Mouse (Mus musculus): Measurements from ENCODE around the gene Sowahd. TPM values are rescaled to one million over a fixed set of nuclear protein-coding genes. Genes with fewer than 3 reads are reported as not detected.

Sowahd gene
- polyA plus RNA-seq (2015; fragmentation: Nextera tagmentation; extraction: Ambion mirVana) = not detected in 2 replicates

GRCm38 (mm10) chrX:37048066-37048889 lies at the start of gene Sowahd:
Gene Sowahd (plus strand): TSS chrX:37048845.
- H3K9ac ChIP-seq = peak within 1 kb of the TSS; percentile 54
- no peaks in the 10 kb centered on the region for H3K9me3 ChIP-seq (replicated peaks)
- no peak for ATAC-seq
- peaks cover 10% of the 10 kb centered on the region for H3K4me1 ChIP-seq
- H3K36me3 ChIP-seq (ENCODE audit: poor library complexity, severe bottlenecking) = no peaks in the 10 kb centered on the region
- WGBS = 17% methylated on average over 32 of the region's 38 CpGs
- H3K27me3 ChIP-seq = peaks cover 53% of the 10 kb centered on the region
- no peak within 1 kb of the TSS for H3K27ac ChIP-seq
- H3K4me3 ChIP-seq = peak within 1 kb of the TSS; percentile 38
- peak within 1 kb of the TSS; percentile 70 for H3K4me2 ChIP-seq

- no peak overlapping the region for H3K4me3 ChIP-seq
These were observed 34.8 kb upstream of the Sowahd start for GRCm38 (mm10) chrX:37013870-37014269.

GRCm38 (mm10) chrX:37018150-37018654 lies 30.4 kb upstream of the Sowahd start:
- H3K4me3 ChIP-seq = no peak overlapping the region
- H3K27me3 ChIP-seq = no peaks in the 10 kb centered on the region
- H3K9ac ChIP-seq = no peak overlapping the region
- H3K27ac ChIP-seq = no peak overlapping the region
- no peaks in the 10 kb centered on the region for H3K9me3 ChIP-seq (replicated peaks)
- ATAC-seq = no peak
- no peaks in the 10 kb centered on the region for H3K4me1 ChIP-seq
- WGBS = 87% methylated on average over 9 of the region's 9 CpGs
- no peaks in the 10 kb centered on the region for H3K36me3 ChIP-seq (ENCODE audit: poor library complexity, severe bottlenecking)
- H3K4me2 ChIP-seq = no peak overlapping the region

More at GRCm38 (mm10) chrX:37013870-37014269, 34.8 kb upstream of the Sowahd start:
- H3K4me2 ChIP-seq = no peak overlapping the region
- no peaks in the 10 kb centered on the region for H3K4me1 ChIP-seq
- no peaks in the 10 kb centered on the region for H3K27me3 ChIP-seq
- no peaks in the 10 kb centered on the region for H3K36me3 ChIP-seq (ENCODE audit: poor library complexity, severe bottlenecking)
- no peak overlapping the region for H3K9ac ChIP-seq
- no peak overlapping the region for H3K27ac ChIP-seq
- WGBS = 80% methylated on average over 5 of the region's 5 CpGs
- H3K9me3 ChIP-seq (replicated peaks) = no peaks in the 10 kb centered on the region
- no peak for ATAC-seq

GRCm38 (mm10) chrX:37019045-37019444 lies 29.6 kb upstream of the Sowahd start:
- Histone ChIP-seq H3K4me2 (no peak overlapping the region), H3K36me3 (ENCODE audit: poor library complexity, severe bottlenecking) (no peaks in the 10 kb centered on the region), H3K27ac (no peak overlapping the region)

GRCm38 (mm10) chrX:37022690-37023089 lies 26.0 kb upstream of the Sowahd start:
- Histone ChIP-seq H3K4me3 (no peak overlapping the region), H3K9ac (no peak overlapping the region), H3K27me3 (no peaks in the 10 kb centered on the region), H3K4me2 (no peak overlapping the region), H3K27ac (no peak overlapping the region), H3K9me3 (replicated peaks) (no peaks in the 10 kb centered on the region), H3K36me3 (ENCODE audit: poor library complexity, severe bottlenecking) (no peaks in the 10 kb centered on the region), H3K4me1 (no peaks in the 10 kb centered on the region)
- ATAC-seq = no peak
- WGBS = 16% methylated on average over 3 of the region's 3 CpGs

More at GRCm38 (mm10) chrX:37019045-37019444, 29.6 kb upstream of the Sowahd start:
- Histone ChIP-seq H3K27me3 (no peaks in the 10 kb centered on the region), H3K4me3 (no peak overlapping the region), H3K4me1 (no peaks in the 10 kb centered on the region), H3K9me3 (replicated peaks) (no peaks in the 10 kb centered on the region), H3K9ac (no peak overlapping the region)
- no peak for ATAC-seq
- WGBS = 63% methylated on average over 3 of the region's 3 CpGs

- no peak overlapping the region for H3K4me2 ChIP-seq
- H3K4me3 ChIP-seq = no peak overlapping the region
- no peaks in the 10 kb centered on the region for H3K36me3 ChIP-seq (ENCODE audit: poor library complexity, severe bottlenecking)
- H3K27ac ChIP-seq = no peak overlapping the region
- H3K9ac ChIP-seq = no peak overlapping the region
- no peaks in the 10 kb centered on the region for H3K27me3 ChIP-seq
- ATAC-seq = no peak
- H3K9me3 ChIP-seq (replicated peaks) = no peaks in the 10 kb centered on the region
- 77% methylated on average over 10 of the region's 10 CpGs for WGBS
- H3K4me1 ChIP-seq = no peaks in the 10 kb centered on the region
These were observed 24.9 kb upstream of the Sowahd start for GRCm38 (mm10) chrX:37023652-37024309.

- Histone ChIP-seq H3K9ac (no peak overlapping the region), H3K9me3 (replicated peaks) (no peaks in the 10 kb centered on the region), H3K27ac (no peak overlapping the region), H3K36me3 (ENCODE audit: poor library complexity, severe bottlenecking) (no peaks in the 10 kb centered on the region), H3K4me3 (no peak overlapping the region), H3K4me1 (no peaks in the 10 kb centered on the region), H3K27me3 (no peaks in the 10 kb centered on the region), H3K4me2 (no peak overlapping the region)
- no peak for ATAC-seq
- 55% methylated on average over 3 of the region's 3 CpGs for WGBS
These were observed 20.3 kb upstream of the Sowahd start for GRCm38 (mm10) chrX:37028378-37028777.

GRCm38 (mm10) chrX:37042726-37043125 lies 5.9 kb upstream of the Sowahd start:
- 18% methylated on average over 9 of the region's 9 CpGs for WGBS
- ATAC-seq = no peak
- H3K9me3 ChIP-seq (replicated peaks) = no peaks in the 10 kb centered on the region

GRCm38 (mm10) chrX:37048890-37049823 lies 512 bp downstream of the Sowahd start:
- peaks cover 10% of the 10 kb centered on the region for H3K4me1 ChIP-seq
- H3K4me3 ChIP-seq = peak overlapping the region; percentile 38
- peak overlapping the region; percentile 54 for H3K9ac ChIP-seq
- WGBS = 18% methylated on average over 66 of the region's 70 CpGs
- H3K27me3 ChIP-seq = peaks cover 53% of the 10 kb centered on the region
- peak; percentile 21; the same call in 1 of the 2 replicates for ATAC-seq
- H3K9me3 ChIP-seq (replicated peaks) = no peaks in the 10 kb centered on the region
- no peaks in the 10 kb centered on the region for H3K36me3 ChIP-seq (ENCODE audit: poor library complexity, severe bottlenecking)
- H3K4me2 ChIP-seq = peak overlapping the region; percentile 70
- no peak overlapping the region for H3K27ac ChIP-seq

More at GRCm38 (mm10) chrX:37042726-37043125, 5.9 kb upstream of the Sowahd start:
- Histone ChIP-seq H3K4me2 (no peak overlapping the region), H3K4me3 (no peak overlapping the region), H3K36me3 (ENCODE audit: poor library complexity, severe bottlenecking) (no peaks in the 10 kb centered on the region), H3K4me1 (no peaks in the 10 kb centered on the region), H3K27me3 (peaks cover 19% of the 10 kb centered on the region), H3K9ac (no peak overlapping the region), H3K27ac (no peak overlapping the region)

- Histone ChIP-seq H3K4me2 (no peak overlapping the region), H3K27ac (no peak overlapping the region), H3K4me3 (no peak overlapping the region), H3K4me1 (no peaks in the 10 kb centered on the region), H3K9ac (no peak overlapping the region), H3K9me3 (replicated peaks) (no peaks in the 10 kb centered on the region), H3K27me3 (no peaks in the 10 kb centered on the region), H3K36me3 (ENCODE audit: poor library complexity, severe bottlenecking) (no peaks in the 10 kb centered on the region)
- no peak for ATAC-seq
- WGBS = 84% methylated on average over 9 of the region's 9 CpGs
These were observed 15.3 kb downstream of the Sowahd start for GRCm38 (mm10) chrX:37063902-37064301.

GRCm38 (mm10) chrX:37067299-37067698 lies 18.7 kb downstream of the Sowahd start:
- no peak for ATAC-seq
- 80% methylated on average over 3 of the region's 3 CpGs for WGBS

More at GRCm38 (mm10) chrX:37067299-37067698, 18.7 kb downstream of the Sowahd start:
- H3K27ac ChIP-seq = no peak overlapping the region
- H3K9me3 ChIP-seq (replicated peaks) = no peaks in the 10 kb centered on the region
- H3K4me1 ChIP-seq = no peaks in the 10 kb centered on the region
- H3K27me3 ChIP-seq = no peaks in the 10 kb centered on the region
- H3K9ac ChIP-seq = no peak overlapping the region
- H3K4me3 ChIP-seq = no peak overlapping the region
- H3K36me3 ChIP-seq (ENCODE audit: poor library complexity, severe bottlenecking) = no peaks in the 10 kb centered on the region
- H3K4me2 ChIP-seq = no peak overlapping the region
